Mouse (Mus musculus): Measurements from ENCODE around the gene Slc7a15.
A peak's percentile ranks its signal among the peaks of the same experiment; 100 is the strongest.
"Not testable (repeated sequence)": the region's sequence is repeated elsewhere in the genome, so short reads cannot be mapped to it uniquely, and the experiment has no call there.

Slc7a15 gene

GRCm38 (mm10) chr12:8598966-8599365 is at the start of gene Slc7a15:
Gene Slc7a15, minus strand, starts transcription at chr12:8599066.
- not testable (repeated sequence) for DNase-seq (ENCODE audit: low spot score in 2 of 2)

DNA sequence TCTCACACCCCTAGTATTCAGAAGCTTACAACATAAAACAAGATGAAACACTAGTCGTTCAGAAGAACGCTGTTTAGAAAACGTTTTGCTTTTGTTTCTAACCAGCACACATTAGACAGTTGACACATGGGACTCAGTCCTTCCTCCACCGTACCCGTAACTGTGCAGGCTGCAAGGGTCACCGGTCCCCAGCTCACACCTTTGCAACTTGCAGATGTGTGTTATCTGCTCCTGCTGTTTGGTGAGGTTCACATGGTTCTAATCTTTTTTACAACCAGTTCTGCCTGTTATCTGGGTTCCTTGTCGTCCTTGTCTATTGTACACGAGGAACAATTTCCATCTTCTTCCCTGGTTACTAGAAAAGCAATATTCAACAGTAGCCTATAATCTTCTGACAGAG is 49.3 kb upstream of the Slc7a15 start:
- not testable (repeated sequence) for DNase-seq (ENCODE audit: low spot score in 2 of 2)

DNA sequence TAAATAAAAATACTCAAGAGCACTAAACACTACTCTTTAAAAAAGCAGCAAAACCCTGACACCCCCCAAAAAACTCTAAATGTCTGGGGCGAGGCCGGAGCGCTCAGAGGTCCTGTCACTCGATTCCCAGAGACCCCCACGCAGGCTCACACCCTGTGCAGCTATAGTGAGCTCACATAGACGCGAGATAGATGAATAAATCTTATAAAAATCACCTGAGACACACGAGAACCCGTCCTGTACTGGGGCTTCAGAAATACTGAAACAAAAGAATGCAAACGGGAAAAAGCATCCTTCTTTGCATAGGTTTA is 42.5 kb upstream of the Slc7a15 start:
- peak in 1 of 2 experiments; percentile 18 for DNase-seq (ENCODE audit: low spot score in 2 of 2)

- DNase-seq (ENCODE audit: low spot score in 2 of 2): peak; percentile 99 to 100
These were observed 42.0 kb upstream of the Slc7a15 start for GRCm38 (mm10) chr12:8640711-8641424.

DNA sequence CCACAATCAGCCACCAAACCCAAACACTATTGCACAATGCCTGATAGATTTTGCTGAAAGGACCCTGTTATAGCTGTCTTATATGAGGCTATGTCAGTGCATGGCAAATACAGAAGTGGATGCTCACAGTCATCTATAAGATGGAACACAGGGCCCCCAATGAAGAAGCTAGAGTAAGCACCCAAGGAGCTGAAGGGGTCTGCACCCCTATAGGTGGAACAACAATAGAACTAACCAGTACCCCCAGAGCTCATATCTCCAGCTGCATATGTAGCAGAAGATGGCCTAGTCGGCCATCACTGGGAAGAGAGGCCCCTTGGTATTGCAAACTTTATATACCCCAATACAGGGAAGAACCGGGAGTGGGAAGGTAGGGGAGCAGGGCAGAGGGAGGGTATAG is 41.3 kb upstream of the Slc7a15 start:
- DNase-seq (ENCODE audit: low spot score in 2 of 2): not testable (repeated sequence)

DNA sequence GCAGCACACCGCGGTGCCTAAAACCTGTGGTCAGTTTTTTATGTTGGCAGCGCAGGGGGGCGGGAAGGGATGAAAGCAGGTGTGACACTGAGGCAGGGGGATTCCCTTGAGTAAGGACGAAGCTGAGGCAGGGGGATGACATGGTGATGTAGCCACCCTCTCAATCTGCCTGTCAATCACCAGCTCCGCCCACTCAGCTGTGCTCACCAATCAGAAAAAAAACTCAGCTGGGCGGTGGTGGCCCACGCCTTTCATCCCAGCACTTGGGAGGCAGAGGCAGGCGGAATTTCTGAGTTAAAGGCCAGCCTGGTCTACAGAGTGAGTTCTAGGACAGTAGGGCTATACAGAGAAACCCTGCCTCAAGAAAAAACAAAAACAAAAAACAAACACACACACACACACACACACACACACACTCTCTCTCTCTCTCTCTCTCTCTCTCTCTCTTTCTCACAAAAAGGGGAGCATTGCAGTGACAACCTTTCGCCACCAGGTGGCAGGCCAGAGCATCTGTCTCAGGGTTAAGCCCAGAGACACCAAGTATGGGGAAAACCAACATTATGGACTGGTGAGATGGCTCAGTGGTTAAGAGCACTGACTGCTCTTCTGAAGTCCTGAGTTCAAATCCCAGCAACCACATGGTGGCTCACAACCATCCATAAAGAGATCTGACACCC is 39.7 kb upstream of the Slc7a15 start:
- peak; percentile 68 to 76 for DNase-seq (ENCODE audit: low spot score in 2 of 2)

- no peak for DNase-seq (ENCODE audit: low spot score in 2 of 2)
These were observed 38.1 kb upstream of the Slc7a15 start for GRCm38 (mm10) chr12:8636945-8637344.

DNA sequence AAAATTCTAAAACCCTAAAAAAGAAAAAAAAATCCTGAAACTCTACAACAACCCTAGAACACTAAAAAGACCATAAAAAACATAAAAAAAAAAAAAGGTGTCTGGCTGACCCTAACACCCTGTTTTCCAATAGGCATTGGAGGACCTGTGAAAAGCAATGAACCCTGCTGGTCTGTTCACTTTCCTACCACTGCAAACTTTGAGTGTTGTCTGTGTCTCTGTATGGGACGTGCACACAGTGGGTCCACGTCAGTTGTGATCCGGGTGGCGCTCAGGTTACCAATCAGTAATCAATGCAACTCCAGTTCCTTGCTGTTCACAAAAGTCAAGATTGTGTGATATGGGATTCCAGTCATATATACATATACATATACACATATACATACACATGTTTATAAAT is 36.7 kb upstream of the Slc7a15 start:
- DNase-seq (ENCODE audit: low spot score in 2 of 2): no peak

DNA sequence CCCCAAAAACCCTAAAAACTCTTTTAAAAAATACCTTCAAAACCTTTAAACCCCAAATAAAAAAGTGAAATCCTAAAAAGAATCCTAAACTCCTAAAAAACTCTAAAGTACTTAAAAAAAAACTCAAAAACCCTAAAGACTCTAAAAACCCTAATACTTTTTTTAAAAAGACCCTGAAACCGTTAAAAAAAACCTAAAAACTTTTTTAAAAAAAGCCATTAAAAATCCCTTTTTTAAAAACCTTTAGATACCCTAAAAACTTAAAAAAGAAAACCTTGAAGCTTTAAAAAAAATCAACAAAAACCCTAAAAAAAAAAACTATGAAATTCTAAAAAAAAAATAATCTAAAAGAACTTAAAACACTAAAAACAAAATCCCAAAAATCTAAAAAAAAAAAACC is 35.4 kb upstream of the Slc7a15 start:
- no peak for DNase-seq (ENCODE audit: low spot score in 2 of 2)

- no peak for DNase-seq (ENCODE audit: low spot score in 2 of 2)
These were observed 34.0 kb upstream of the Slc7a15 start for GRCm38 (mm10) chr12:8632737-8633365.

GRCm38 (mm10) chr12:8631691-8632090 is 32.8 kb upstream of the Slc7a15 start:
- no peak for DNase-seq (ENCODE audit: low spot score in 2 of 2)

GRCm38 (mm10) chr12:8629537-8629936 is 30.7 kb upstream of the Slc7a15 start:
- no peak for DNase-seq (ENCODE audit: low spot score in 2 of 2)

GRCm38 (mm10) chr12:8620678-8621018 is 21.8 kb upstream of the Slc7a15 start:
- no peak for DNase-seq (ENCODE audit: low spot score in 2 of 2)

DNA sequence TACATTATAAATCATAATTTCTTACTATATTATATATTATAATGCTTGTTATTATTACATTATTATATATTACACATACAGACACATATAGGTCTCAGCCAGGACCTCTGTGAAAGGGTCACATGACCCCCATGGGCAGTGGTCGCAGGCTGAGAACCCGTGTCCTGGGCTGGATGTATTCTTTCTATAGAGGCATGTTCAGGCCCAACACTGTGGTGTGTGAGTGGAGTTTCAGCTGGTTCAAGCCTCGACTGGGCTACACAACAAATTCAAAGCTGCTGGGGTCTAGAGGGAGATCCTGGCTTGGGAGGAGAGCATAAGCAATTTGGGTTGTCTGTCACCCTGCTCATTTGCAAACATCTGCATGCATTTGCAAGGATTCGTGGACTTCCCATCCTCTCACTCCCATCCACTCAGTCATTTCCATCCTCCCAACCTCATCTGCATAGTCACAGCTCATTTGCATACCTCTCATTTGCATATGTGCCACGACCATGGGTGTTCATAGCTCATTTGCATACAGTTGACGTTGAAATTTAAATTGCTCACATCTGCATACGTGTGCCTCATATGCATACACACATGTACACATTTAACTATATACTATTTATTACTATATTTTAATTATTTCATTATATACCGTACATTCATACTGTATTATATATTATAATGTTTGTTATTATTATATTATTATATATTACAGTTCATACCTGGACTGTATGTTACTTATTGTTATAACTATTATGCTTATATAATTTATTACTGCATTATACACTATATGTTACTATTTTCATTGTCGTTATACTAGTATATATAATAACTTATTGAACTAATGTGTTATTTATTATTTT is 21.2 kb upstream of the Slc7a15 start:
- no peak for DNase-seq (ENCODE audit: low spot score in 2 of 2)

GRCm38 (mm10) chr12:8618271-8618670 is 19.4 kb upstream of the Slc7a15 start:
- DNase-seq (ENCODE audit: low spot score in 2 of 2): no peak

GRCm38 (mm10) chr12:8609070-8609469 is 10.2 kb upstream of the Slc7a15 start:
- DNase-seq (ENCODE audit: low spot score in 2 of 2): no peak

GRCm38 (mm10) chr12:8595611-8596010 is 3.3 kb downstream of the Slc7a15 start:
- DNase-seq (ENCODE audit: low spot score in 2 of 2): no peak

DNA sequence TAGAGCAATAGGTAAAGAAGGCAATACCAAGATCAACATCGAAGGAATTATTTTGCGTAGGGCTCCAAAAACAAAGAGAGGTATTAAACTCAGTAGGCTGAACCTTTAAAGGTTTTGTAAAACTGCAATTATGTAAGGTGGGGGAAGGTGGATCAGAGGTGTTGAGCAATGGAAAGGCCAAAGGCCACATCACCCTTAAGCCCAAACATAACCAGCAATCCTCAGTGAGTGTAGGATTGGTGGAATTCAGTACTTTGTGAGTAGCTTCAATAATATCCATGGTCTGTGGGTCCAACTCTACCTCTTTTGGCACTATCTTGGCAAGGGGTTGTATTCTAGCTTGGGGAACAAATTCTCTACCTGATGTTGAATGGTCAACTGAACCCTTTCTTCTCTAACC is 7.5 kb downstream of the Slc7a15 start:
- DNase-seq (ENCODE audit: low spot score in 2 of 2): not testable (repeated sequence)

GRCm38 (mm10) chr12:8573405-8573804 is 25.5 kb downstream of the Slc7a15 start:
- DNase-seq (ENCODE audit: low spot score in 2 of 2): no peak

DNA sequence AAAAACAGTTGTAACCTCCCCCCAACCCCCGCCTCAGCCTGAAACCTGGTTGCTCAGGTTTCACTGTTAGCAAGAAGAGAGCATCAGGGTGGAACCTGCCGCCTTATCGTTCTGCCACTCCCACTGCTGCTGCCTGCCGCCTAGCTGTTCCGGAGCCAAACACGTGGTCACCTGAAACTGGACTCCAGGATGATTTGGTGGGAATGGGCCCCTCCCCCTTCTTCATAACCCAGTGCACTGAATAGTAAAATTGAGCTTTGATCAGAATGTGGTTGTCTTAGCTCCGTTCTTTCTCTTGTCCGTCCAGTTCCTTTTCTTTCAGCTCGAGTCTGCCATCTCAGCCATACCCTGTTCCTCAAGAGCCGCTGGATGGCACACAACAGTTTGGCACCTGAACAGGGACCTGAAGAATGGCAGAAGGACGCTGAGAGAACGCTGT is 26.9 kb downstream of the Slc7a15 start:
- not testable (repeated sequence) for DNase-seq (ENCODE audit: low spot score in 2 of 2)

DNA sequence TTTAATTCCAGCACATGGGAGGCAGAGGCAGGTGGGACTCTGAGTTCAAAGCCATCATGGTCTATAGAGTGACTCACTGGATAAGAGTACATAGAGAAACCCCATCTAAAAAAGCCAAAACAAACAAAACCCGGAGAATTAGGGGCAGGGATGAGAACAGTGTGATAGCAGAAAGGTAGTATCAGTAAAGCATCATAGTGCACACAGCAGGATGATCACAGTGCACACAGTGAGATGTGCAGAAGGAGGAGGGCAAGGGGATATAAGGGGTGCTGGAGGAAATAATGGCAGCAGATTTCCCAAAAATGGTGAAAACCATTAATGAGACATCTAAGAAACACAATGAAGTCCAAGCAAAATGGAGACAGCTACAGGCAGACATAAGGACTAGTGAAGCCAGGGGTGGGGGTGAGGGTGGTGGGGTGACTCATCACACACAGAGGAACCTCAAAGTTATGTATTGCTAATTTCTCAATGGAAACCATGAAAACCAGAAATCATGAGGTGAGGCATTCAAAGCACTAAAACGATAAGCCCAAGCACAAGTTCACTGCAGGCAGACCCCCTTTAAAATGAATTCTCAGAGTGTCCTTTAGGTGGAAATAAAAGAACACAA is 27.5 kb downstream of the Slc7a15 start:
- DNase-seq (ENCODE audit: low spot score in 2 of 2): not testable (repeated sequence)

GRCm38 (mm10) chr12:8562213-8562612 is 36.7 kb downstream of the Slc7a15 start:
- not testable (repeated sequence) for DNase-seq (ENCODE audit: low spot score in 2 of 2)

All from right cerebral cortex, adult 2 months (tissue).